In genomic region chr6:87868871-87869506, GRCm38 (mm10) we compare ENCODE assay signal across 8 mouse cellular contexts. TPM values are rescaled to one million over a fixed set of nuclear protein-coding genes. Genes with fewer than 3 reads are reported as not detected.
DNase-seq lines count a peak whose midpoint lies in the region; ATAC-seq and TF ChIP-seq lines count a peak whose summit lies in the region.

No protein-coding gene starts in this region.

- peak; percentile 77 for ATAC-seq in granulocyte monocyte progenitor cell, adult 5-6 weeks (replicated peaks; ENCODE audit: poor library complexity, severe bottlenecking)
- ATAC-seq in kidney, postnatal 0 days (replicated peaks; ENCODE audit: low FRiP score, low read depth): 0 out of 2 replicates have a peak, but pooled peaks have one; percentile 40
- ATAC-seq in midbrain, embryonic 13.5 days: no peak

- DNase-seq in 3134 (ENCODE audit: extremely low read depth, insufficient read length, low spot score): peak; percentile 94
- peak; percentile 90 for DNase-seq in adipocyte (ENCODE audit: low spot score)
- DNase-seq in kidney, postnatal 0 days (ENCODE audit: low spot score): peak; percentile 50
- DNase-seq in lung, postnatal 4 days: peak; percentile 87 to 92
- no peak for DNase-seq in layer of hippocampus, adult 8-10 months (ENCODE audit: low spot score in 2 of 2)
- DNase-seq in retina, postnatal 1 day: no peak

- no peak overlapping the region for H3K4me2 ChIP-seq in kidney, postnatal 0 days (ENCODE audit: low read length)
- H3K4me2 ChIP-seq in midbrain, embryonic 13.5 days (replicated peaks): no peak overlapping the region

- H3K27me3 ChIP-seq in kidney, postnatal 0 days (ENCODE audit: insufficient read depth, low read length): no peaks in the 10 kb centered on the region
- H3K27me3 ChIP-seq in midbrain, embryonic 13.5 days: no peaks in the 10 kb centered on the region

- 65% methylated on average over 9 of the region's 9 CpGs for WGBS in kidney, postnatal 0 days
- 82% methylated on average over 9 of the region's 9 CpGs for WGBS in midbrain, embryonic 13.5 days

- no peak overlapping the region for H3K4me3 ChIP-seq in kidney, postnatal 0 days (replicated peaks; ENCODE audit: low read depth, low read length)
- no peak overlapping the region for H3K4me3 ChIP-seq in midbrain, embryonic 13.5 days (replicated peaks)

- TF ChIP-seq CTCF in kidney, postnatal 0 days (IDR thresholded peaks at IDR 0.05; ENCODE audit: low read depth): no peak

- H3K36me3 ChIP-seq in kidney, postnatal 0 days (ENCODE audit: insufficient read depth, low read length): no peaks in the 10 kb centered on the region
- no peaks in the 10 kb centered on the region for H3K36me3 ChIP-seq in midbrain, embryonic 13.5 days

- no peak overlapping the region for H3K9ac ChIP-seq in kidney, postnatal 0 days (ENCODE audit: low read depth, low read length)
- H3K9ac ChIP-seq in midbrain, embryonic 13.5 days (replicated peaks): no peak overlapping the region

- H3K9me3 ChIP-seq in kidney, postnatal 0 days (replicated peaks; ENCODE audit: low read length): no peaks in the 10 kb centered on the region
- no peaks in the 10 kb centered on the region for H3K9me3 ChIP-seq in midbrain, embryonic 13.5 days

- H3K4me1 ChIP-seq in kidney, postnatal 0 days (replicated peaks; ENCODE audit: insufficient read depth, low read length): no peaks in the 10 kb centered on the region
- no peaks in the 10 kb centered on the region for H3K4me1 ChIP-seq in midbrain, embryonic 13.5 days (replicated peaks)

- no peak overlapping the region for H3K27ac ChIP-seq in kidney, postnatal 0 days
- no peak overlapping the region for H3K27ac ChIP-seq in midbrain, embryonic 13.5 days

RNA-seq across cellular contexts. Expression of gene Cnbp, which starts 18.1 kb away (rescaled TPM):
- total RNA-seq in granulocyte monocyte progenitor cell, adult 5-6 weeks (2014; fragmentation: Nextera tagmentation): 481 and 528 TPM in 2 replicates
- total RNA-seq in granulocyte monocyte progenitor cell, adult 5-6 weeks (2017): 1,031 and 1,136 TPM in 2 replicates
- polyA plus RNA-seq in kidney, postnatal 0 days (2015; fragmentation: Nextera tagmentation; extraction: Ambion mirVana): 881 and 892 TPM in 2 replicates
- polyA plus RNA-seq in midbrain, embryonic 13.5 days (2015; fragmentation: Nextera tagmentation; extraction: Ambion mirVana): 700 and 708 TPM in 2 replicates
- 100 to 1,000 TPM; 259 to 278 (median 266) TPM for total RNA-seq in layer of hippocampus, adult 8-10 months (2022)

RNA-seq across cellular contexts. Expression of gene Copg1, which starts 18.6 kb away (rescaled TPM):
- total RNA-seq in granulocyte monocyte progenitor cell, adult 5-6 weeks (2014; fragmentation: Nextera tagmentation): 70.5 and 86.1 TPM in 2 replicates
- total RNA-seq in granulocyte monocyte progenitor cell, adult 5-6 weeks (2017): 73.9 and 78.5 TPM in 2 replicates
- 101 and 114 TPM in 2 replicates for polyA plus RNA-seq in kidney, postnatal 0 days (2015; fragmentation: Nextera tagmentation; extraction: Ambion mirVana)
- 159 TPM in 2 replicates for polyA plus RNA-seq in midbrain, embryonic 13.5 days (2015; fragmentation: Nextera tagmentation; extraction: Ambion mirVana)
- total RNA-seq in layer of hippocampus, adult 8-10 months (2022): 100 to 1,000 TPM; 243 to 262 (median 251) TPM

RNA-seq across cellular contexts. Expression of gene Isy1, which starts 30.4 kb away (rescaled TPM):
- total RNA-seq in granulocyte monocyte progenitor cell, adult 5-6 weeks (2014; fragmentation: Nextera tagmentation): 58.9 and 61.0 TPM in 2 replicates
- 108 and 127 TPM in 2 replicates for total RNA-seq in granulocyte monocyte progenitor cell, adult 5-6 weeks (2017)
- polyA plus RNA-seq in kidney, postnatal 0 days (2015; fragmentation: Nextera tagmentation; extraction: Ambion mirVana): 46.6 and 48.5 TPM in 2 replicates
- 34.4 and 36.9 TPM in 2 replicates for polyA plus RNA-seq in midbrain, embryonic 13.5 days (2015; fragmentation: Nextera tagmentation; extraction: Ambion mirVana)
- total RNA-seq in layer of hippocampus, adult 8-10 months (2022): 10 to 100 TPM; 24.5 to 37.1 (median 28.0) TPM

RNA-seq across cellular contexts. Expression of gene Gm45140, which starts 33.4 kb away (rescaled TPM):
- total RNA-seq in granulocyte monocyte progenitor cell, adult 5-6 weeks (2014; fragmentation: Nextera tagmentation): 2.2 and 5.6 TPM in 2 replicates
- 11.6 and 14.3 TPM in 2 replicates for total RNA-seq in granulocyte monocyte progenitor cell, adult 5-6 weeks (2017)
- polyA plus RNA-seq in kidney, postnatal 0 days (2015; fragmentation: Nextera tagmentation; extraction: Ambion mirVana): 3.0 and 4.1 TPM in 2 replicates
- polyA plus RNA-seq in midbrain, embryonic 13.5 days (2015; fragmentation: Nextera tagmentation; extraction: Ambion mirVana): 3.2 and 3.3 TPM in 2 replicates
- 1 to 10 TPM in 2 of 4 experiments, under 1 TPM in 2; 0.49 to 3.8 (median 1.5) TPM for total RNA-seq in layer of hippocampus, adult 8-10 months (2022)

RNA-seq across cellular contexts. Expression of gene Hmces, which starts 44.7 kb away (rescaled TPM):
- 21.8 and 30.2 TPM in 2 replicates for total RNA-seq in granulocyte monocyte progenitor cell, adult 5-6 weeks (2014; fragmentation: Nextera tagmentation)
- total RNA-seq in granulocyte monocyte progenitor cell, adult 5-6 weeks (2017): 23.2 and 27.3 TPM in 2 replicates
- 47.1 and 55.2 TPM in 2 replicates for polyA plus RNA-seq in kidney, postnatal 0 days (2015; fragmentation: Nextera tagmentation; extraction: Ambion mirVana)
- polyA plus RNA-seq in midbrain, embryonic 13.5 days (2015; fragmentation: Nextera tagmentation; extraction: Ambion mirVana): 40.3 and 42.7 TPM in 2 replicates
- total RNA-seq in layer of hippocampus, adult 8-10 months (2022): 10 to 100 TPM; 24.1 to 26.4 (median 26.1) TPM

Comparison
In these comparisons a context has a peak if more than half of its experiments do, and no peak if none do; other contexts are left out.
1. DNase-seq: peak in 3134 (single experiment), adipocyte (single experiment), kidney, postnatal 0 days (single experiment) and lung, postnatal 4 days (2 of 2); none in layer of hippocampus, adult 8-10 months (0 of 2) and retina, postnatal 1 day (single experiment).